Mouse (Mus musculus): ENCODE measurements around the gene Adam30. TPM values are rescaled to one million over a fixed set of nuclear protein-coding genes. Genes with fewer than 3 reads are reported as not detected.

Adam30 gene
- polyA plus RNA-seq, 1 experiment: not detected

GRCm38 (mm10) chr3:98178340-98178739 lies 17.9 kb downstream of the Adam30 start:
- TF ChIP-seq CTCF (IDR thresholded peaks at IDR 0.05; ENCODE audit: extremely low read depth, insufficient read depth, low read length) (no peak), POLR2A (IDR thresholded peaks at IDR 0.05; ENCODE audit: extremely low read depth, insufficient read depth, low read length) (no peak)
- no peaks in the 10 kb centered on the region; the same call in 1 of the 2 replicates for H3K4me1 ChIP-seq (ENCODE audit: control insufficient read depth, insufficient read depth, low read length)
- no peak overlapping the region for H3K27ac ChIP-seq (ENCODE audit: insufficient read depth, low read length)
- H3K4me3 ChIP-seq (ENCODE audit: insufficient read depth, low read length): no peak overlapping the region

GRCm38 (mm10) chr3:98180805-98181204 lies 20.4 kb downstream of the Adam30 start:
- Histone ChIP-seq H3K27ac (ENCODE audit: insufficient read depth, low read length) (no peak overlapping the region), H3K4me1 (ENCODE audit: control insufficient read depth, insufficient read depth, low read length) (no peaks in the 10 kb centered on the region; the same call in 1 of the 2 replicates), H3K4me3 (ENCODE audit: insufficient read depth, low read length) (no peak overlapping the region)
- TF ChIP-seq POLR2A (IDR thresholded peaks at IDR 0.05; ENCODE audit: extremely low read depth, insufficient read depth, low read length) (no peak), CTCF (IDR thresholded peaks at IDR 0.05; ENCODE audit: extremely low read depth, insufficient read depth, low read length) (peak; percentile 66)

GRCm38 (mm10) chr3:98185163-98185714 lies 24.8 kb downstream of the Adam30 start:
- Histone ChIP-seq H3K27ac (ENCODE audit: insufficient read depth, low read length) (no peak overlapping the region), H3K4me1 (ENCODE audit: control insufficient read depth, insufficient read depth, low read length) (no peaks in the 10 kb centered on the region)
- TF ChIP-seq CTCF (IDR thresholded peaks at IDR 0.05; ENCODE audit: extremely low read depth, insufficient read depth, low read length) (no peak), POLR2A (IDR thresholded peaks at IDR 0.05; ENCODE audit: extremely low read depth, insufficient read depth, low read length) (no peak)

GRCm38 (mm10) chr3:98187777-98188176 lies 27.3 kb downstream of the Adam30 start:
- no peak overlapping the region for H3K27ac ChIP-seq (ENCODE audit: insufficient read depth, low read length)
- H3K4me1 ChIP-seq (ENCODE audit: control insufficient read depth, insufficient read depth, low read length): no peaks in the 10 kb centered on the region
- no peak overlapping the region for H3K4me3 ChIP-seq (ENCODE audit: insufficient read depth, low read length)
- TF ChIP-seq CTCF (IDR thresholded peaks at IDR 0.05; ENCODE audit: extremely low read depth, insufficient read depth, low read length) (no peak), POLR2A (IDR thresholded peaks at IDR 0.05; ENCODE audit: extremely low read depth, insufficient read depth, low read length) (no peak)

More at GRCm38 (mm10) chr3:98185163-98185714, 24.8 kb downstream of the Adam30 start:
- H3K4me3 ChIP-seq (ENCODE audit: insufficient read depth, low read length): no peak overlapping the region

- H3K4me1 ChIP-seq (ENCODE audit: control insufficient read depth, insufficient read depth, low read length): no peaks in the 10 kb centered on the region
- no peak overlapping the region for H3K4me3 ChIP-seq (ENCODE audit: insufficient read depth, low read length)
- TF ChIP-seq CTCF (IDR thresholded peaks at IDR 0.05; ENCODE audit: extremely low read depth, insufficient read depth, low read length) (no peak), POLR2A (IDR thresholded peaks at IDR 0.05; ENCODE audit: extremely low read depth, insufficient read depth, low read length) (no peak)
- H3K27ac ChIP-seq (ENCODE audit: insufficient read depth, low read length): no peak overlapping the region
These were observed 37.5 kb downstream of the Adam30 start for GRCm38 (mm10) chr3:98197711-98198532.

- Histone ChIP-seq H3K27ac (ENCODE audit: insufficient read depth, low read length) (no peak overlapping the region), H3K4me3 (ENCODE audit: insufficient read depth, low read length) (no peak overlapping the region), H3K4me1 (ENCODE audit: control insufficient read depth, insufficient read depth, low read length) (no peaks in the 10 kb centered on the region)
- TF ChIP-seq POLR2A (IDR thresholded peaks at IDR 0.05; ENCODE audit: extremely low read depth, insufficient read depth, low read length) (no peak), CTCF (IDR thresholded peaks at IDR 0.05; ENCODE audit: extremely low read depth, insufficient read depth, low read length) (no peak)
These were observed 39.3 kb downstream of the Adam30 start for GRCm38 (mm10) chr3:98199747-98200146.

GRCm38 (mm10) chr3:98203282-98203681 lies 42.9 kb downstream of the Adam30 start:
- TF ChIP-seq POLR2A (IDR thresholded peaks at IDR 0.05; ENCODE audit: extremely low read depth, insufficient read depth, low read length) (no peak), CTCF (IDR thresholded peaks at IDR 0.05; ENCODE audit: extremely low read depth, insufficient read depth, low read length) (no peak)
- Histone ChIP-seq H3K4me3 (ENCODE audit: insufficient read depth, low read length) (no peak overlapping the region), H3K4me1 (ENCODE audit: control insufficient read depth, insufficient read depth, low read length) (no peaks in the 10 kb centered on the region), H3K27ac (ENCODE audit: insufficient read depth, low read length) (no peak overlapping the region)

GRCm38 (mm10) chr3:98206977-98207376 lies 46.5 kb downstream of the Adam30 start:
- H3K4me1 ChIP-seq (ENCODE audit: control insufficient read depth, insufficient read depth, low read length): peaks cover 4% of the 10 kb centered on the region; the same call in 1 of the 2 replicates
- TF ChIP-seq POLR2A (IDR thresholded peaks at IDR 0.05; ENCODE audit: extremely low read depth, insufficient read depth, low read length) (no peak), CTCF (IDR thresholded peaks at IDR 0.05; ENCODE audit: extremely low read depth, insufficient read depth, low read length) (no peak)
- no peak overlapping the region for H3K27ac ChIP-seq (ENCODE audit: insufficient read depth, low read length)
- H3K4me3 ChIP-seq (ENCODE audit: insufficient read depth, low read length): no peak overlapping the region

GRCm38 (mm10) chr3:98209161-98209560 lies 48.7 kb downstream of the Adam30 start:
- TF ChIP-seq CTCF (IDR thresholded peaks at IDR 0.05; ENCODE audit: extremely low read depth, insufficient read depth, low read length) (no peak), POLR2A (IDR thresholded peaks at IDR 0.05; ENCODE audit: extremely low read depth, insufficient read depth, low read length) (no peak)
- H3K27ac ChIP-seq (ENCODE audit: insufficient read depth, low read length): no peak overlapping the region
- H3K4me1 ChIP-seq (ENCODE audit: control insufficient read depth, insufficient read depth, low read length): peaks cover 4% of the 10 kb centered on the region; the same call in 1 of the 2 replicates
- no peak overlapping the region for H3K4me3 ChIP-seq (ENCODE audit: insufficient read depth, low read length)

- TF ChIP-seq POLR2A (IDR thresholded peaks at IDR 0.05; ENCODE audit: extremely low read depth, insufficient read depth, low read length): no peak
- no peak for TF ChIP-seq CTCF (IDR thresholded peaks at IDR 0.05; ENCODE audit: extremely low read depth, insufficient read depth, low read length)
- H3K4me1 ChIP-seq (ENCODE audit: control insufficient read depth, insufficient read depth, low read length): peaks cover 4% of the 10 kb centered on the region; the same call in 1 of the 2 replicates
- no peak overlapping the region for H3K4me3 ChIP-seq (ENCODE audit: insufficient read depth, low read length)
- H3K27ac ChIP-seq (ENCODE audit: insufficient read depth, low read length): no peak overlapping the region
These were observed 50.4 kb downstream of the Adam30 start for GRCm38 (mm10) chr3:98210860-98211259.
